Mouse (Mus musculus) neural tube, embryonic 11.5 days (tissue): ENCODE results near the gene A930017K11Rik. TPM values are rescaled to one million over a fixed set of nuclear protein-coding genes. Genes with fewer than 3 reads are reported as not detected.

ENCODE experiments used
- ATAC-seq: fragments of 200-750 bp; cut with Nextera tagmentation; 2 replicates; pipeline ENCODE4 v1.8.0; 2017; ENCODE audit warnings: moderate number of reproducible peaks, mild to moderate bottlenecking, moderate TSS enrichment, moderate library complexity; ENCODE audit not compliant: insufficient read depth, low FRiP score, low TSS enrichment
- DNase-seq: peaks from one replicate; pipeline ENCODE4 v3.0.0-alpha.2; 2015; ENCODE audit warnings: low spot score
- H3K27ac ChIP-seq: fragments of 300-500 bp; sonication (generic); 2 replicates; pipeline ENCODE4 v1.5.1; 2014; ENCODE audit warnings: low read depth, mild to moderate bottlenecking, low read length
- H3K27me3 ChIP-seq: fragments of 300-500 bp; sonication (generic); 2 replicates; pipeline ENCODE4 v1.6.1; 2014; ENCODE audit warnings: mild to moderate bottlenecking, low read length, mixed read lengths; ENCODE audit not compliant: control insufficient read depth, insufficient read depth
- H3K36me3 ChIP-seq: fragments of 300-500 bp; sonication (generic); 2 replicates; pipeline ENCODE4 v1.6.1; 2014; ENCODE audit warnings: mild to moderate bottlenecking, low read length, moderate library complexity, mixed read lengths; ENCODE audit not compliant: control insufficient read depth, insufficient read depth
- H3K4me1 ChIP-seq: fragments of 300-500 bp; sonication (generic); 2 replicates; pipeline ENCODE4 v1.6.1; 2014; ENCODE audit warnings: low read length, mixed read lengths; ENCODE audit not compliant: control insufficient read depth, insufficient read depth
- H3K4me2 ChIP-seq: fragments of 300-500 bp; sonication (generic); 2 replicates; pipeline ENCODE4 v1.6.1; 2014; ENCODE audit warnings: low read depth, mild to moderate bottlenecking, moderate library complexity
- H3K4me3 ChIP-seq: fragments of 300-500 bp; sonication (generic); 2 replicates; pipeline ENCODE4 v1.5.1; 2014; ENCODE audit warnings: low read depth, low read length
- H3K9ac ChIP-seq: fragments of 300-500 bp; sonication (generic); 2 replicates; pipeline ENCODE4 v1.6.1; 2014; ENCODE audit warnings: mild to moderate bottlenecking, low read length
- H3K9me3 ChIP-seq: fragments of 300-500 bp; sonication (generic); 2 replicates; pipeline ENCODE4 v1.6.1; 2016; ENCODE audit warnings: low read length; ENCODE audit not compliant: control insufficient read depth
- WGBS: fragments of 180-500 bp; shearing (Covaris S2); extraction: QIAGEN DNeasy Blood & Tissue Kit; methylation state at CpG from one replicate; pipeline ENCODE4 v1.1.7; 2014; 5-methylcytosine and 5-hydroxymethylcytosine counted together
- polyA plus RNA-seq: library from polyadenylated mRNA; unstranded; fragments of >200 nt; fragmentation: Nextera tagmentation; extraction: Ambion mirVana; gene quantifications from 2 replicates; pipeline ENCODE4 v1.2.1, GENCODE M21; 2014

Gene A930017K11Rik
- polyA plus RNA-seq, 1 experiment from 2014 or later: not detected

- WGBS: 91% methylated on average over 4 of the region's 4 CpGs
- Histone ChIP-seq H3K27me3 (no peaks in the 10 kb centered on the region), H3K4me3 (no peak overlapping the region), H3K9ac (no peak overlapping the region), H3K36me3 (no peaks in the 10 kb centered on the region), H3K9me3 (no peaks in the 10 kb centered on the region), H3K4me1 (no peaks in the 10 kb centered on the region), H3K4me2 (no peak overlapping the region), H3K27ac (no peak overlapping the region)
- no peak for ATAC-seq
- DNase-seq: no peak
Measured at GRCm38 (mm10) chr17:25911816-25912215, 40.5 kb downstream of the A930017K11Rik start.

GRCm38 (mm10) chr17:25907640-25908039, 44.7 kb downstream of the A930017K11Rik start:
- Histone ChIP-seq H3K27ac (no peak overlapping the region), H3K27me3 (no peaks in the 10 kb centered on the region), H3K9me3 (no peaks in the 10 kb centered on the region), H3K36me3 (no peaks in the 10 kb centered on the region), H3K9ac (no peak overlapping the region), H3K4me1 (no peaks in the 10 kb centered on the region), H3K4me3 (no peak overlapping the region), H3K4me2 (no peak overlapping the region)
- ATAC-seq (no peak), DNase-seq (no peak)
- 93% methylated on average over 2 of the region's 2 CpGs for WGBS

- no peak for DNase-seq
- 87% methylated on average over 3 of the region's 3 CpGs for WGBS
Measured at GRCm38 (mm10) chr17:25903061-25903460, 49.3 kb downstream of the A930017K11Rik start.

GRCm38 (mm10) chr17:25900193-25900592, 52.2 kb downstream of the A930017K11Rik start:
- no peak for ATAC-seq
- no peak for DNase-seq
- WGBS: 90% methylated on average over 1 of the region's 1 CpGs
- no peak overlapping the region for H3K4me2 ChIP-seq
- no peak overlapping the region for H3K27ac ChIP-seq
- H3K4me1 ChIP-seq: peaks cover 5% of the 10 kb centered on the region; the same call in 1 of the 2 replicates
- H3K4me3 ChIP-seq: no peak overlapping the region
- no peaks in the 10 kb centered on the region for H3K27me3 ChIP-seq
- H3K9ac ChIP-seq: no peak overlapping the region
- H3K36me3 ChIP-seq: no peaks in the 10 kb centered on the region
- no peaks in the 10 kb centered on the region for H3K9me3 ChIP-seq

More at GRCm38 (mm10) chr17:25903061-25903460, 49.3 kb downstream of the A930017K11Rik start:
- H3K9ac ChIP-seq: no peak overlapping the region
- ATAC-seq: no peak
- no peak overlapping the region for H3K27ac ChIP-seq
- no peak overlapping the region for H3K4me3 ChIP-seq
- no peaks in the 10 kb centered on the region for H3K9me3 ChIP-seq
- no peaks in the 10 kb centered on the region for H3K27me3 ChIP-seq
- H3K4me1 ChIP-seq: no peaks in the 10 kb centered on the region
- H3K4me2 ChIP-seq: no peak overlapping the region
- no peaks in the 10 kb centered on the region for H3K36me3 ChIP-seq

Other genes with a start within 250 kb of the A930017K11Rik start
- 2.8 and 3.3 TPM in 2 replicates for gene Gng13, start 235.4 kb downstream of the A930017K11Rik start, polyA plus RNA-seq
- gene Chtf18, start 225.1 kb downstream of the A930017K11Rik start, polyA plus RNA-seq: 20.3 and 22.5 TPM in 2 replicates
- gene Rpusd1, start 224.9 kb downstream of the A930017K11Rik start, polyA plus RNA-seq: 21.5 and 22.9 TPM in 2 replicates
- 0.13 TPM in 1 of 2 replicates, not detected in the other for gene Mslnl, start 216.5 kb downstream of the A930017K11Rik start, polyA plus RNA-seq
- gene Msln, start 198.2 kb downstream of the A930017K11Rik start, polyA plus RNA-seq: 0.42 TPM in 1 of 2 replicates, not detected in the other
- gene Narfl, start 178.8 kb downstream of the A930017K11Rik start, polyA plus RNA-seq: 22.9 and 27.8 TPM in 2 replicates
- gene Haghl, start 166.9 kb downstream of the A930017K11Rik start, polyA plus RNA-seq: 74.6 and 77.3 TPM in 2 replicates
- gene Ccdc78, start 166.0 kb downstream of the A930017K11Rik start, polyA plus RNA-seq: 0.15 and 0.34 TPM in 2 replicates
- 65.7 and 66.6 TPM in 2 replicates for gene Fam173a, start 159.7 kb downstream of the A930017K11Rik start, polyA plus RNA-seq
- 0.78 TPM in 1 of 2 replicates, not detected in the other for gene AC134908.4, start 156.9 kb downstream of the A930017K11Rik start, polyA plus RNA-seq
- 29.4 and 38.8 TPM in 2 replicates for gene Metrn, start 155.4 kb downstream of the A930017K11Rik start, polyA plus RNA-seq
- 13.2 and 14.7 TPM in 2 replicates for gene Fbxl16, start 143.5 kb downstream of the A930017K11Rik start, polyA plus RNA-seq
- gene Wdr24, start 128.9 kb downstream of the A930017K11Rik start, polyA plus RNA-seq: 29.2 and 31.8 TPM in 2 replicates
- gene Jmjd8, start 123.7 kb downstream of the A930017K11Rik start, polyA plus RNA-seq: 52.1 and 55.6 TPM in 2 replicates
- 327 and 334 TPM in 2 replicates for gene Stub1, start 119.2 kb downstream of the A930017K11Rik start, polyA plus RNA-seq
- gene Rhbdl1, start 115.3 kb downstream of the A930017K11Rik start, polyA plus RNA-seq: 4.3 and 4.4 TPM in 2 replicates
- 1.2 and 2.9 TPM in 2 replicates for gene Gm20683, start 110.8 kb downstream of the A930017K11Rik start, polyA plus RNA-seq
- gene Rhot2, start 107.7 kb downstream of the A930017K11Rik start, polyA plus RNA-seq: 8.6 and 10.5 TPM in 2 replicates
- 17.8 and 20.3 TPM in 2 replicates for gene Wdr90, start 91.1 kb downstream of the A930017K11Rik start, polyA plus RNA-seq
- gene Mcrip2, start 83.8 kb downstream of the A930017K11Rik start, polyA plus RNA-seq: 8.2 and 8.7 TPM in 2 replicates
- 57.8 and 58.8 TPM in 2 replicates for gene Mettl26, start 77.5 kb downstream of the A930017K11Rik start, polyA plus RNA-seq
- 1.2 and 1.7 TPM in 2 replicates for gene Wfikkn1, start 71.7 kb downstream of the A930017K11Rik start, polyA plus RNA-seq
- gene Rab40c, start 32.8 kb downstream of the A930017K11Rik start, polyA plus RNA-seq: 23.6 and 25.9 TPM in 2 replicates
- gene Pigq, start 7.6 kb downstream of the A930017K11Rik start, polyA plus RNA-seq: 51.6 and 60.9 TPM in 2 replicates
- 0.11 and 0.38 TPM in 2 replicates for gene Nhlrc4, start 7.6 kb downstream of the A930017K11Rik start, polyA plus RNA-seq
- gene Capn15, start 33.2 kb upstream of the A930017K11Rik start, polyA plus RNA-seq: 21.0 and 23.3 TPM in 2 replicates
- 24.4 and 24.8 TPM in 2 replicates for gene Rab11fip3, start 117.0 kb upstream of the A930017K11Rik start, polyA plus RNA-seq
- 16.5 and 22.9 TPM in 2 replicates for gene Decr2, start 137.8 kb upstream of the A930017K11Rik start, polyA plus RNA-seq
- 66.9 and 68.2 TPM in 2 replicates for gene Nme4, start 143.0 kb upstream of the A930017K11Rik start, polyA plus RNA-seq
- 1.1 and 1.3 TPM in 2 replicates for gene Tmem8, start 160.7 kb upstream of the A930017K11Rik start, polyA plus RNA-seq
- gene Mrpl28, start 170.9 kb upstream of the A930017K11Rik start, polyA plus RNA-seq: 240 and 252 TPM in 2 replicates
- gene Axin1, start 186.1 kb upstream of the A930017K11Rik start, polyA plus RNA-seq: 19.3 and 20.9 TPM in 2 replicates
- gene Pdia2, start 246.5 kb upstream of the A930017K11Rik start, polyA plus RNA-seq: 0.27 and 1.0 TPM in 2 replicates